Mouse (Mus musculus) liver, adult 2 months (tissue): ENCODE data around the gene Gm813. TPM values are rescaled to one million over a fixed set of nuclear protein-coding genes. Genes with fewer than 3 reads are reported as not detected.
"Not testable (repeated sequence)": the region's sequence is repeated elsewhere in the genome, so short reads cannot be mapped to it uniquely, and the experiment has no call there.

Source experiments
- DNase-seq: peaks from one replicate; pipeline ENCODE4 v3.0.0-alpha.2; 2011; ENCODE audit warnings: low read depth, low spot score; ENCODE audit errors: extremely low read depth
- H3K27ac ChIP-seq: fragments of 200-500 bp; replicated peaks from 2 replicates; pipeline ENCODE4 v1.5.1; 2012; ENCODE audit warnings: low read depth, mild to moderate bottlenecking, control low read depth, inconsistent platforms, low read length; ENCODE audit not compliant: insufficient read depth
- H3K27me3 ChIP-seq: fragments of 200-500 bp; 2 replicates; pipeline ENCODE4 v1.6.1; 2012; ENCODE audit warnings: mild to moderate bottlenecking, moderate library complexity, low read length, inconsistent platforms; ENCODE audit not compliant: control insufficient read depth, insufficient read depth
- H3K36me3 ChIP-seq: fragments of 200-500 bp; 2 replicates; pipeline ENCODE4 v1.6.1; 2012; ENCODE audit warnings: low read length, inconsistent platforms; ENCODE audit not compliant: control insufficient read depth, insufficient read depth
- H3K4me1 ChIP-seq: fragments of 200-500 bp; 2 replicates; pipeline ENCODE4 v1.6.1; 2011; ENCODE audit warnings: low read length; ENCODE audit not compliant: control insufficient read depth, insufficient read depth
- H3K4me3 ChIP-seq: fragments of 200-500 bp; 2 replicates; pipeline ENCODE4 v1.5.1; 2011; ENCODE audit warnings: low read depth, mild to moderate bottlenecking, control low read depth, low read length, moderate library complexity; ENCODE audit not compliant: insufficient read depth
- H3K79me2 ChIP-seq: fragments of 200-500 bp; 2 replicates; pipeline ENCODE4 v1.6.1; 2012; ENCODE audit warnings: inconsistent platforms, mild to moderate bottlenecking, low read length, moderate library complexity; ENCODE audit not compliant: control insufficient read depth, insufficient read depth
- H3K9ac ChIP-seq: fragments of 200-500 bp; 2 replicates; pipeline ENCODE4 v1.6.1; 2012; ENCODE audit warnings: low read depth, mild to moderate bottlenecking, control low read depth, inconsistent platforms, low read length
- CTCF ChIP-seq: fragments of 200-500 bp; IDR thresholded peaks from 2 replicates; pipeline ENCODE4 v1.5.1; 2011; ENCODE audit warnings: low read depth, low read length, control low read depth
- POLR2A ChIP-seq: fragments of 200-500 bp; IDR thresholded peaks from 2 replicates; pipeline ENCODE4 v1.6.1; 2011; ENCODE audit warnings: low read length, control low read depth; ENCODE audit not compliant: insufficient read depth; ENCODE audit errors: extremely low read depth
- WGBS: fragments of 180-500 bp; shearing (Covaris S2); methylation state at CpG from one replicate; pipeline ENCODE4 v1.1.7; 2018; 5-methylcytosine and 5-hydroxymethylcytosine counted together
- polyA plus RNA-seq: library from polyadenylated mRNA; depleted of rRNA; stranded (reverse); fragments of >200 nt; gene quantifications from 2 replicates; pipeline ENCODE4 v1.2.3, GENCODE M21; 2012; rRNA removed
- total RNA-seq: library from RNA; depleted of rRNA; stranded (reverse); fragments of >200 nt; gene quantifications from 2 replicates; pipeline ENCODE4 v1.2.3, GENCODE M21; 2014; rRNA removed

Gene Gm813
- total RNA-seq (not detected in 2 replicates), polyA plus RNA-seq (not detected in 2 replicates)

DNA sequence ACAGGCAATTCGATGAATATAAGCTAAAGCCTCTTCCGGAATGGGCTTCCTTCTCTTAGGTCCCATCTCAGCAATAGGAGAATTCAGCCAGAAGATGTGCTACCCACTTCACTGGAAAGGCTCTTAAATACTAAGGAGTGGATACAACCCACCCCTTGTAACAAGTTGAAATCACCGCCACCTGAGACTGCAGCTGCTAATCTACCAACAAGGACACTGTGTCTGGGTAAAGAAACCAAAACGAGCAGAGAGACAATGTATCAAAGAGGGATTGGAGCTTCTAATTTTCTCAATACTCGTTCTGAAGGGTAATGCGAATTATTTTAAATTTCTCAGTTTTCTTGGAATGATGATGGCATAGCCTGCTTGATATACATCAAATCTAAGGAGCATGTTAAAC lies at the start of gene Gm813:
Gm813 (minus strand) TSS at position 101 of the 400 bp plus-strand sequence.
- Histone ChIP-seq H3K4me1 (no peaks in the 10 kb centered on the region), H3K79me2 (no peaks in the 10 kb centered on the region), H3K36me3 (no peaks in the 10 kb centered on the region), H3K27ac (no peak within 1 kb of the TSS), H3K4me3 (no peak within 1 kb of the TSS), H3K9ac (no peak within 1 kb of the TSS), H3K27me3 (no peaks in the 10 kb centered on the region)
- TF ChIP-seq POLR2A (no peak), CTCF (no peak)
- DNase-seq = no peak
- 88% methylated on average over 6 of the region's 6 CpGs for WGBS

DNA sequence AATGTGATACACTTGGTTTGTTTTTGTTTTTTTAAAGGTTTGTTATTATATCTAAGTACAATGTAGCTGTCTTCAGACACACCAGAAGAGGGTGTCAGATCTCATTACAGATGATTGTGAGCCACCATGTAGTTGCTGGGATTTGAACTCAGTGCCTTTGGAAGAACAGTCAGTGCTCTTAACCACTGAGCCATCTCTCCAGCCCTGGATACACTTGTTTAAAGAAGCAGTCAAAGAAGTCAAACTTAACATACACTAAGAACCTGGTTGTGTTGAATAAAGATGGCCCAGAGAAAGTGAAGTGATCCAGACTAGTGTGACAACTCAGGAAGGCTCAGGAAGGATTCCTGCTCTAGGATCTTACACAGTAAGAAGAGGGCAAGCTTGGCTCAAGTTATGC lies 48.4 kb upstream of the Gm813 start:
- not testable (repeated sequence) for H3K27me3 ChIP-seq, H3K27ac ChIP-seq

DNA sequence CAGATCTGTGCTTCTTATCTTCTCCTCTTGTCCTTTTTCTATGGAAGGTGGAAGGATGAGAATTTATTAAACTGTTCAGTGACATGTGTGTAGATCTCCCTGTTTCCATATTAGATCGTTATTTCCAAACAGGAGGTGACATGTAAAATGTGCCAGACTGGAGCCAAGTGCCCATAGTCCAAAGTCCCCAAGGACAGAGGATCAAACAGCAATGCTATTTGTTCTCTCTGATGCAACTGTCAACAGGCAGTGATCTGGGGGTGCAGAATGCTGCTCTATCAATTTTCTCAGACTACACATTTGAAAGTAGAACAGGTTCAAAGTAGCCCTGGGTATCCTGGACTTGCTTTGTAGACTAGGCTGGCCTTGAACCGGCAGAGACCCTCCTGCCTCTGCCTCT lies 47.0 kb upstream of the Gm813 start:
- H3K9ac ChIP-seq = no peak overlapping the region
- H3K27ac ChIP-seq = peak overlapping the region; percentile 87
- H3K4me1 ChIP-seq = peaks cover 15% of the 10 kb centered on the region
- peak; percentile 98 for DNase-seq
- H3K79me2 ChIP-seq = no peaks in the 10 kb centered on the region
- H3K27me3 ChIP-seq = no peaks in the 10 kb centered on the region
- TF ChIP-seq POLR2A = no peak
- no peak for TF ChIP-seq CTCF
- 24% methylated on average over 2 of the region's 2 CpGs for WGBS
- no peak overlapping the region for H3K4me3 ChIP-seq
- H3K36me3 ChIP-seq = no peaks in the 10 kb centered on the region

More for the DNA sequence above, 48.4 kb upstream of the Gm813 start:
- not testable (repeated sequence) for H3K36me3 ChIP-seq, H3K79me2 ChIP-seq, H3K9ac ChIP-seq, H3K4me3 ChIP-seq
- peak; percentile 3 for DNase-seq
- peaks cover 17% of the 10 kb centered on the region for H3K4me1 ChIP-seq

DNA sequence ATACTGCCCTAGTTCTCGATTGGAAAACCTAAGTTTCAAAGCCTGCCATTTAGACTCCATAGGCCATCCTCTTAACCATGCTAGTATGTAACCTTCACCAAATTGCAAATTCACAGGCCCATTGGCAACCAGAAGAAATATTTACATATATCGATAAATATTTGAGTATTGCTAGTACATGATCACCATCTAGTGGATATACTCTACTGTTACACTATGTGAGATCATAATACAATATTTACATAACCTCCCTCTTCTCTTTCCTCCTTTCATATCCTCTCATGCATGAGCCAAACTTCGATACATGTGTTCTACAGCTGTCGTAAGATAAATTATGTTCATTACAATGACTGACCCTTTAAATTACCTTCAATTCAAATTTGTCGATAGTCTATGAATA lies 46.2 kb upstream of the Gm813 start:
- TF ChIP-seq POLR2A = no peak
- peak; percentile 59 for TF ChIP-seq CTCF
- no peak overlapping the region for H3K4me3 ChIP-seq
- peak; percentile 86 for DNase-seq
- H3K79me2 ChIP-seq = no peaks in the 10 kb centered on the region
- no peaks in the 10 kb centered on the region for H3K27me3 ChIP-seq
- peaks cover 12% of the 10 kb centered on the region for H3K4me1 ChIP-seq
- no peak overlapping the region; the same call in 1 of the 2 replicates for H3K27ac ChIP-seq
- 15% methylated on average over 5 of the region's 5 CpGs for WGBS
- H3K36me3 ChIP-seq = no peaks in the 10 kb centered on the region
- no peak overlapping the region for H3K9ac ChIP-seq

DNA sequence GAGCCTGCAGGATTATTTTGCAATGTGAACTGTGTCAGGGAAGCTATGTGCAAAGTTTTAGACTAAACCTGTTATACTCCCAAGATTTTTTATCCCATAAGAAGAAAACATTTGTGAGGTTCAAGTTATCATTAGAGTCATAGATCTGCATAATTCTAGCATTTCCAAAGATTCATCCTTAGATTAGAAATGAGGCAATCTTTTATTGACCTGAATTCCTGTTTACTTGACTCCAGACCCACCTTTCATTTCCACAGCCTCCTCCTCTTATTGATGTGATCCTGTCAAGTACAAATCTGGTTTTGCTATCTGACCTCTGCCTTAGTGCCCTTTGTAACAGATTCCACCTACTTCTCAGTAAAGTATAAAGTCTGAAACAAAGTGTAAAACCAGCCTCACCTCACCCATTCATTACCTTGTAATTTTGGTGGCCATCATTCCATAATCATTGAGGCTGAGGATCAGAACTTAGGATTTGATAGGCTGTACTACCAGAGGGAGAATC lies 45.6 kb upstream of the Gm813 start:
- peaks cover 12% of the 10 kb centered on the region for H3K4me1 ChIP-seq
- H3K9ac ChIP-seq = 0 out of 2 replicates have a peak overlapping the region, but pooled peaks have one; percentile 12
- peak; percentile 99 for DNase-seq
- H3K79me2 ChIP-seq = no peaks in the 10 kb centered on the region
- no peak overlapping the region for H3K4me3 ChIP-seq
- H3K36me3 ChIP-seq = no peaks in the 10 kb centered on the region
- no peaks in the 10 kb centered on the region for H3K27me3 ChIP-seq
- H3K27ac ChIP-seq = peak overlapping the region; percentile 59; the same call in 1 of the 2 replicates
- no peak for TF ChIP-seq POLR2A
- no peak for TF ChIP-seq CTCF

DNA sequence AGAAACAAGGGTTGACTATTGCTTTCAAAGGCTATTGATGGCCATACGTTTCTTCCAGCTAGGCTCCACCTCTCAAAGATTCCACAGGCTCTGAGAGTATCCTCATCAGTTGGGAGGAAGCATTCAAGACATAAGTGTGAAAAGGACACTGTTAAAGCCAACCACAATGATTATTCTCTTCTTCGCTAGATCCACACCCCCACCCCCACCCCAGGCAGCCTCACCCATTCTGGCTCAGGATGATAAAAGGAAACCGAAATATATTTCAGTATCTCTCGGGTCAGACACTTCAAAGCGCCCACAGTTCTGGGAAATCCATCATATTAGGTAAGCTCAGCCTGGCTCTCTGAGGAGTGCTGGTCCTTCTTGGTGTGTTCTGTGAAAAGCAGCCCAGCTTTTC lies 45.0 kb upstream of the Gm813 start:
- Histone ChIP-seq H3K9ac (0 out of 2 replicates have a peak overlapping the region, but pooled peaks have one; percentile 12), H3K4me3 (no peak overlapping the region), H3K79me2 (no peaks in the 10 kb centered on the region), H3K27me3 (no peaks in the 10 kb centered on the region), H3K36me3 (no peaks in the 10 kb centered on the region), H3K4me1 (peaks cover 12% of the 10 kb centered on the region), H3K27ac (peak overlapping the region; percentile 59)
- TF ChIP-seq CTCF = no peak
- TF ChIP-seq POLR2A = no peak
- no peak for DNase-seq
- WGBS = 24% methylated on average over 5 of the region's 5 CpGs
